Mouse (Mus musculus) adrenal gland, adult 8-10 months (tissue): ENCODE measurements around the gene Msh6. TPM values are rescaled to one million over a fixed set of nuclear protein-coding genes. Genes with fewer than 3 reads are reported as not detected.
"Not testable (repeated sequence)": the region's sequence is repeated elsewhere in the genome, so short reads cannot be mapped to it uniquely, and the experiment has no call there.

ENCODE experiments used
- DNase-seq: peaks from one replicate; pipeline ENCODE4 v3.0.0; 2022
- total RNA-seq, 4 experiments: library from RNA; stranded (reverse); gene quantifications; 2 replicates each; pipeline ENCODE4 v1.2.4; 2022

The Msh6 gene
- total RNA-seq, 4 experiments from 2014 or later = 14.6 to 17.4 (median 15.4) TPM

- DNase-seq = no peak
Measured at GRCm38 (mm10) chr17:87982112-87982511, 7.2 kb downstream of the Msh6 start.

- no peak for DNase-seq
Measured at GRCm38 (mm10) chr17:87983313-87983712, 8.5 kb downstream of the Msh6 start.

- DNase-seq = no peak
Measured at GRCm38 (mm10) chr17:87984440-87985214, 9.8 kb downstream of the Msh6 start.

GRCm38 (mm10) chr17:87985916-87986315 lies 11.1 kb downstream of the Msh6 start:
- DNase-seq = no peak

GRCm38 (mm10) chr17:87987507-87987906 lies 12.6 kb downstream of the Msh6 start:
- no peak for DNase-seq

- no peak for DNase-seq
Measured at GRCm38 (mm10) chr17:87992154-87992553, 17.3 kb downstream of the Msh6 start.

GRCm38 (mm10) chr17:87993338-87993737 lies 18.5 kb downstream of the Msh6 start:
- DNase-seq = no peak

- DNase-seq = no peak
Measured at GRCm38 (mm10) chr17:87997808-87998207, 22.9 kb downstream of the Msh6 start.

GRCm38 (mm10) chr17:88004892-88005291 lies 30.0 kb downstream of the Msh6 start:
- no peak for DNase-seq

GRCm38 (mm10) chr17:88006956-88007355 lies 32.1 kb downstream of the Msh6 start:
- no peak for DNase-seq

GRCm38 (mm10) chr17:88014456-88014855 lies 39.6 kb downstream of the Msh6 start:
- DNase-seq = no peak

- not testable (repeated sequence) for DNase-seq
Measured at GRCm38 (mm10) chr17:88016027-88016426, 41.2 kb downstream of the Msh6 start.

- DNase-seq = no peak
Measured at GRCm38 (mm10) chr17:88023924-88024323, 49.1 kb downstream of the Msh6 start.

- DNase-seq = no peak
Measured at GRCm38 (mm10) chr17:88025227-88025626, 50.4 kb downstream of the Msh6 start.

GRCm38 (mm10) chr17:88029194-88029970 lies 54.5 kb downstream of the Msh6 start:
- DNase-seq = no peak

GRCm38 (mm10) chr17:88031755-88032154 lies 56.9 kb downstream of the Msh6 start:
- DNase-seq = no peak

- DNase-seq = no peak
Measured at GRCm38 (mm10) chr17:88034418-88034817, 59.6 kb downstream of the Msh6 start.

Other genes with a start within 250 kb of the Msh6 start
- under 1 TPM; 0.14 to 0.54 (median 0.19) TPM for gene Kcnk12, start 177.1 kb upstream of the Msh6 start, total RNA-seq
- gene Rpl36-ps4, start 54.1 kb upstream of the Msh6 start, total RNA-seq = not detected
- 10 to 100 TPM; 56.1 to 65.6 (median 64.3) TPM for gene Fbxo11, start 90.2 kb downstream of the Msh6 start, total RNA-seq